Mouse (Mus musculus) heart, embryonic 16.5 days (tissue): ENCODE data around the gene Ces3a. TPM values are rescaled to one million over a fixed set of nuclear protein-coding genes. Genes with fewer than 3 reads are reported as not detected.
"Not testable (repeated sequence)": the region's sequence is repeated elsewhere in the genome, so short reads cannot be mapped to it uniquely, and the experiment has no call there.

ENCODE experiments used
- ATAC-seq: fragments of 200-750 bp; cut with Nextera tagmentation; replicated peaks from 2 replicates; pipeline ENCODE4 v1.8.0; 2017; ENCODE audit warnings: moderate number of reproducible peaks; ENCODE audit not compliant: insufficient read depth, low FRiP score; ENCODE audit errors: extremely low read depth
- H3K27ac ChIP-seq: fragments of 300-500 bp; sonication (generic); 2 replicates; pipeline ENCODE4 v1.5.1; 2014; ENCODE audit warnings: mild to moderate bottlenecking, low read length, control low read depth, moderate library complexity
- H3K27me3 ChIP-seq: fragments of 300-500 bp; sonication (generic); 2 replicates; pipeline ENCODE4 v1.6.1; 2014; ENCODE audit warnings: low read length, mixed read lengths; ENCODE audit not compliant: control insufficient read depth, insufficient read depth
- H3K36me3 ChIP-seq: fragments of 300-500 bp; sonication (generic); 2 replicates; pipeline ENCODE4 v1.6.1; 2014; ENCODE audit not compliant: control insufficient read depth, insufficient read depth
- H3K4me1 ChIP-seq: fragments of 300-500 bp; sonication (generic); 2 replicates; pipeline ENCODE4 v1.6.1; 2014; ENCODE audit warnings: low read length, mixed read lengths; ENCODE audit not compliant: control insufficient read depth, insufficient read depth
- H3K4me2 ChIP-seq: fragments of 300-500 bp; sonication (generic); 2 replicates; pipeline ENCODE4 v1.6.1; 2014; ENCODE audit warnings: low read depth, mild to moderate bottlenecking, control low read depth, low read length
- H3K4me3 ChIP-seq: fragments of 300-500 bp; sonication (generic); 2 replicates; pipeline ENCODE4 v1.5.1; 2014; ENCODE audit warnings: mild to moderate bottlenecking, control low read depth, low read length
- H3K9ac ChIP-seq: fragments of 300-500 bp; sonication (generic); 2 replicates; pipeline ENCODE4 v1.6.1; 2014; ENCODE audit warnings: low read length, control low read depth
- H3K9me3 ChIP-seq: fragments of 300-500 bp; sonication (generic); replicated peaks from 2 replicates; pipeline ENCODE4 v1.6.1; 2016; ENCODE audit warnings: low read length; ENCODE audit not compliant: control insufficient read depth
- WGBS: fragments of 180-500 bp; shearing (Covaris S2); extraction: QIAGEN DNeasy Blood & Tissue Kit; methylation state at CpG from one replicate; pipeline ENCODE4 v1.1.7; 2014; 5-methylcytosine and 5-hydroxymethylcytosine counted together
- polyA plus RNA-seq: library from polyadenylated mRNA; unstranded; fragments of >200 nt; fragmentation: Nextera tagmentation; extraction: Ambion mirVana; gene quantifications from 2 replicates; pipeline ENCODE4 v1.2.1, GENCODE M21; 2015

Ces3a gene
- polyA plus RNA-seq, 1 experiment from 2014 or later = not detected

DNA sequence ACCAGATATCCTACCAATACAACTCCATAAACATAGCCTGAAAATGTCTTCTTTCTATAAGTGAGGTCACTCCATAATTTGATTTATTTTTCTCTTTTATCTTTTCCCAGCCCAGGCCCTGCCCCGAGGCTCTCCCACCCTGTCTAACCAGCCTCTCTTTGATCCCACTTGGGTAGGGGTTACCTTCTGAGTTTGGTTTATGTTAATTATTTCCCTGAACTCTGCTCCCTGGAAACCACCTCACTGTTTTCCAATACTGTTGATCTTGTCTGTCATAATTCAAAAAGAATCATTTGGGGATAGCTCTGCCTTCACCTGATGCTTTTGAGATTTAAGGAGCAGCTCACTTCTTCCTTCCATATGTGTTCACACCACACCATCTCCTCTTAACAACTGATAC, 4.9 kb upstream of the Ces3a start:
- ATAC-seq = no peak
- Histone ChIP-seq H3K9ac (no peak overlapping the region), H3K27me3 (no peaks in the 10 kb centered on the region), H3K9me3 (no peaks in the 10 kb centered on the region), H3K36me3 (no peaks in the 10 kb centered on the region), H3K4me1 (no peaks in the 10 kb centered on the region), H3K4me3 (no peak overlapping the region), H3K27ac (no peak overlapping the region), H3K4me2 (no peak overlapping the region)
- WGBS = 47% methylated on average over 1 of the region's 1 CpGs

DNA sequence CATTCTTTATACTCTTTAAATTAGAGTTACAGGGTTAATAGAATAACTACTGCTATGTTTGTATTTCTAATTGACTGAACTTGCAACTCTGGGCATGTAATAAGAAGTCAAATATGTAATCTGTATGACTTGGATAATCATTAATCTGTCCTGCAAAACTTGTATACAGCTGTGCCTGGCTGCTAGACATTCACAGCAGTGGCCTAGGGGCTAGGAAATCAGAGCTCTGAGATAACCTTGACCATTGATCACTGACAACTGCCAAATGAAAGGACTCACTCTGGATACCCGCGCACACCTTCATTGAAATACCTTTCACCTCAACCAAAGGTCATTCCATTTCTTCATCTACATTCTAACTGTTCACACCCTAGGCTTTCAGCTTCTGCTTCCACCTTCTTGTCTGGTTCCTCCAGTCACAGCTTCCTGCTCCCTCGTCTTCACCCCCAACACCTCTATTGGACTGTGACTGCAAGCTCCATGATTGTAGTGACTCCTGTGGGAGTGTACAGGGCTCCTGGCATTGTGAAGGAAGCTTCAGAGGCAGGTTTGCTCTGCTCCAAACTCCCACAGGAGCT, 2.5 kb upstream of the Ces3a start:
- WGBS = 75% methylated on average over 3 of the region's 3 CpGs
- no peak overlapping the region for H3K4me2 ChIP-seq

DNA sequence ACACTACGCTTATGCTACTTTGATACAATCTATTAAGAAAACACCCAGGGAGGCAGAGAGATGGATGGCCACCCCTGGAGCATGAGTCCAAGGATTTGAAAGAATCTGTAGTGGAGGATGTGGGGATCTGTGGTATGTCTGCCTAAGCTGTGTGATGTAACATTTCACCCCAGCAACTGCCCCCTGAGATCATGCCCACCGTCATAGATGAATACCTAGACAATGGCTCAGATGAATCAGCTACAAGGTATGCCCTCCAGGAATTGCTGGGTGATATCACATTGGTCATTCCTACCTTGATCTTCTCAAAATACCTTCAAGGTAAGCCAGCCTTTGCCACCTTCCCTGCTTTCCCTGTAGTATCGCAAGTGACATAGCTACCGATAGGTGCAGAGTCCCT, 7.8 kb downstream of the Ces3a start:
- no peaks in the 10 kb centered on the region for H3K9me3 ChIP-seq
- no peaks in the 10 kb centered on the region for H3K4me1 ChIP-seq
- no peak overlapping the region for H3K4me2 ChIP-seq
- ATAC-seq = no peak
- 80% methylated on average over 4 of the region's 4 CpGs for WGBS
- no peaks in the 10 kb centered on the region for H3K27me3 ChIP-seq
- H3K4me3 ChIP-seq = no peak overlapping the region
- H3K9ac ChIP-seq = no peak overlapping the region
- no peaks in the 10 kb centered on the region for H3K36me3 ChIP-seq
- H3K27ac ChIP-seq = no peak overlapping the region

More for the DNA sequence above, 2.5 kb upstream of the Ces3a start:
- Histone ChIP-seq H3K4me3 (no peak overlapping the region), H3K9me3 (no peaks in the 10 kb centered on the region), H3K4me1 (no peaks in the 10 kb centered on the region), H3K36me3 (no peaks in the 10 kb centered on the region), H3K27me3 (no peaks in the 10 kb centered on the region), H3K9ac (no peak overlapping the region), H3K27ac (no peak overlapping the region)
- ATAC-seq = no peak

DNA sequence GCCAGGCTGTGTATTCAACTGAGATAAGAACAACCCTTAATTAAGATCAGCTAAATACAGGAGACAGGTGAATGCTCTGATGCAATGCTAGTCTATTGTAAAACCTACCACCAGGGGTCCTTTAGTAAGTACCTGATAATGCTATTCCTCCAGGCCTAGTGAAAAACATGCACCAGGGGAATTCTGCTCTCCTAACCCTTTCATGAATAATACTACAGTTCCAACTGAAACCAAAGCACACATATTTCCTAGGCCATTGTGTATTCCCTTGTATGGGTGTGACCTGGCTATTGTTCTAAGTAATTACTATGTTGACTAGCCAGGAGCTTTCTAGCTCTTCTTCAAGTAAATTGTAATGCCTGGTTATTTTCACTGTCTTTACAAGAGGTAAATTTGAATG, 11.7 kb downstream of the Ces3a start:
- Histone ChIP-seq H3K4me2 (no peak overlapping the region), H3K27me3 (no peaks in the 10 kb centered on the region), H3K27ac (no peak overlapping the region), H3K4me3 (no peak overlapping the region), H3K9ac (no peak overlapping the region), H3K4me1 (no peaks in the 10 kb centered on the region), H3K36me3 (no peaks in the 10 kb centered on the region), H3K9me3 (peaks cover 3% of the 10 kb centered on the region; the same call in 1 of the 2 replicates)
- ATAC-seq = no peak

DNA sequence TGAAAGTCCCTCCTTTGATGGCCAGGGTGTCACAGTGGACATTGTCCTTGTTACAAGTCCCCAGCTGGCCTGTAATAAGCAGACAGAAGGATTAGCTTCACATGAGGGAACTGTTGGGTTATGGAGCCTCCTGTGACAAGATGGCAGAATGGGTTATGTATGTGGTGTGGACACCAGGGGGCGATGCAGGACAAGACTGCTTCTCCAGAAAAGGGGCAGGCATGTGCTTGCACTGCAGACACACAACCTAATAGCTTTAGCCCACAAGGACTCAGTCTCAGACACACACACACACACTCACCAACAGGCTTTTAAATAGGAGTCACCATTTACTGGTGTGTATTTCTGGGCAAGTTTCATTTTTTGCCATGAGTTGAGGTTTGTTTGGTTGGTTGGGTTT, 18.4 kb downstream of the Ces3a start:
- peaks cover 3% of the 10 kb centered on the region; the same call in 1 of the 2 replicates for H3K9me3 ChIP-seq
- no peaks in the 10 kb centered on the region for H3K36me3 ChIP-seq
- ATAC-seq = no peak
- 4% methylated on average over 1 of the region's 1 CpGs for WGBS
- no peak overlapping the region for H3K9ac ChIP-seq
- H3K27me3 ChIP-seq = no peaks in the 10 kb centered on the region
- H3K27ac ChIP-seq = no peak overlapping the region
- no peaks in the 10 kb centered on the region for H3K4me1 ChIP-seq
- H3K4me2 ChIP-seq = no peak overlapping the region
- H3K4me3 ChIP-seq = no peak overlapping the region

DNA sequence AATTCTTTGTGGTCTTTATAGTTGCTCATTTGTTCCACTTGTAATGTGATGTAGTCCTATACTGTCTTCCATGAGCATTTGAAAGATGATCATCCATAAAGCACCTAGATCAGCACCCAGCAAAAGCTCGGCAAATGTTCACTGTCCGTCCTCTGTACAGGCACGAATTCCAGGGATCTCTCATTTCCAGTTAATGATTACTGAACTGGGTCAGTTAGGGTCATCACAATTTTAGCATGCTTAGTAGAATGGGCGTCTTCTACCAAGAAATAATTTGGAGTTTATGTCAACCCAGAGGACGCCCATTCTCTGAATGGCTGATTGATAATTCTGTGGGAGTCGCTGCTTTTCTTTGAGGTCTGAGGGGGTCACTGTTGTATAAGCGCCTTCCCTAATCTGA, 19.5 kb downstream of the Ces3a start:
- not testable (repeated sequence) for H3K36me3 ChIP-seq, ATAC-seq, H3K4me2 ChIP-seq, H3K9ac ChIP-seq, H3K27me3 ChIP-seq, H3K27ac ChIP-seq, H3K9me3 ChIP-seq, H3K4me3 ChIP-seq, H3K4me1 ChIP-seq
- 68% methylated on average over 7 of the region's 7 CpGs for WGBS

DNA sequence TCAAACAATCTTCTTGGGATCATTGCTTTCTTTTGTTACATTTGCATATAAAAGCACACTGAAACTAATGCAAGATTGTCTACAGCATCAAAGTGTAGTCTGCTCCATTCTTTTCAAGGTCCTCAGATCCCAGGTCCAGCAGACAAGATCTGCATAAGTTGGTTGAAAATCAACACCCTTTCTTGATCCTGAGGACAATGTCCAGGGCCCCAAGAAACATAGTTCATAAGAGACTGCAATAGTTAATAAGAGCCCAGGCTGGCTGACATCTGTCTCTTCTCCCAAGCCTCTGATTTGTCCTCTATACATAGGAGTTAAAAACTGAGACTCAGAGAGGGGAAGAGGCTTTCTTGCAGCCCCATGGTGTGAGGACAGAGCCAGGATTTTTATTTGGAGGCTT, 20.6 kb downstream of the Ces3a start:
- no peaks in the 10 kb centered on the region for H3K4me1 ChIP-seq
- H3K36me3 ChIP-seq = no peaks in the 10 kb centered on the region
- no peaks in the 10 kb centered on the region for H3K27me3 ChIP-seq
- H3K4me3 ChIP-seq = no peak overlapping the region
- H3K9me3 ChIP-seq = peaks cover 2% of the 10 kb centered on the region; the same call in 1 of the 2 replicates
- no peak overlapping the region for H3K9ac ChIP-seq
- no peak for ATAC-seq
- H3K27ac ChIP-seq = no peak overlapping the region
- H3K4me2 ChIP-seq = no peak overlapping the region

DNA sequence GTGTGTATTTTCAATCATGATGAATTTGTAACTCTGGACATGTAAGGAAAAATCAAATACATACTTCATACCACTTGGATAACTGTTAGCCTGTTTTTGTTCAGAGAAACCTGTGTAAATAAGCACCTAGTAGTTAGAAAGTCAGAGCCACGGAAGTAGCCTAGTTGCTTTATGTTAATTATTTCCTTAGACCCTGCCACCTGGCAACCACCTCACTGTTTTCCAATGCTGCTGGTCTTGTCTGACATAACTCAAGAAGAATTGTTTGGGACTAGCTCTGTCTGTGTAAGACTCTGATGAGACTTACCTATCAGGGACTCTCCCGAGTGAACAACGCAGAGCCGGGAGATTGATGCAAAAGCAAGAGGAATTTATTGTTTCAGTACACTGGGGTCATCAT, 28.2 kb downstream of the Ces3a start:
- no peak overlapping the region for H3K27ac ChIP-seq
- H3K27me3 ChIP-seq = no peaks in the 10 kb centered on the region
- no peak overlapping the region for H3K4me3 ChIP-seq
- H3K36me3 ChIP-seq = no peaks in the 10 kb centered on the region
- no peak overlapping the region for H3K9ac ChIP-seq
- peaks cover 6% of the 10 kb centered on the region for H3K9me3 ChIP-seq
- no peak overlapping the region for H3K4me2 ChIP-seq
- WGBS = 93% methylated on average over 4 of the region's 4 CpGs
- ATAC-seq = no peak
- no peaks in the 10 kb centered on the region for H3K4me1 ChIP-seq

DNA sequence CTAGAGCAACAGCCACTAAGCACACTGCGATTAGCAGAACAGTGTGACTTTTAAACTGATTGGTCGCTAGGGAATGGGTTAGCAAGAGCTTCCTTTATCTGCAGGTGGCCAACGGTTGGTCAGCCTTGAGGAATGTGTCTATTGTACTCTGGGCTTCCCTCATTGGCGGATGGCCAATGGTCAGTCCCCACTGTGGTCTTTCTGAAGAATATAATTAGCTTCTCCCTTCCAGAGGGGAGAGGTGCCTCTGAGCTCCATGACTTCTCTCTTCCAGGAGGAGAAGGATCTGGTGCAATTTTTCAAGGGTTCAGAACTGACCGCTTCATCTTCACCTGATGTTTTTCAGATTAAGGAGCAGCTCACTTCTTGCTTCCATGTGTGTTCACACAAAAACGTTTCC, 28.7 kb downstream of the Ces3a start:
- Histone ChIP-seq H3K9ac (no peak overlapping the region), H3K27me3 (no peaks in the 10 kb centered on the region), H3K36me3 (no peaks in the 10 kb centered on the region), H3K9me3 (peaks cover 6% of the 10 kb centered on the region), H3K4me3 (no peak overlapping the region), H3K4me2 (no peak overlapping the region), H3K4me1 (no peaks in the 10 kb centered on the region), H3K27ac (no peak overlapping the region)
- ATAC-seq = no peak
- 66% methylated on average over 6 of the region's 6 CpGs for WGBS

DNA sequence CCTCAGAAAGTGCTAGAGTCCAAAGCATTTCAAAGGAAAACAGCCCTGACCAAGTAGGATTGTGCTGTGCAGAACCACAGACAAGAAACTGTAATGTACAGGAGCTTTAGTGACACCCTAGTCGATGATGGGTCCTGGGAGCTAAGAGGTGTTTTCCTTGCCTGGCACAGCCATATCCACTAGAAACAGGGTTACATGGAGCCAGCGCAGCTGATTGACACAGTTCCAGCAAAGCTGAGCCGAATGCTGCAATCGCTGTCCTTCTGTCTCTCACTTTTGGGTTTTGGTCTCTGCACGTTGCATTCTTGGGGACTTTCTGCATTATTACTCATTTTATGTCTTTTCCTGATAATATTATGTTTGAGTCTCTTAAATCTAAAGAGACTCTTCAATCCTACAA, 30.2 kb downstream of the Ces3a start:
- Histone ChIP-seq H3K27ac (no peak overlapping the region), H3K4me3 (no peak overlapping the region)
- WGBS = 79% methylated on average over 5 of the region's 5 CpGs

More for the DNA sequence above, 30.2 kb downstream of the Ces3a start:
- H3K36me3 ChIP-seq = no peaks in the 10 kb centered on the region
- no peak for ATAC-seq
- H3K4me1 ChIP-seq = peaks cover 4% of the 10 kb centered on the region
- no peaks in the 10 kb centered on the region for H3K27me3 ChIP-seq
- no peak overlapping the region for H3K4me2 ChIP-seq
- H3K9ac ChIP-seq = no peak overlapping the region
- peaks cover 4% of the 10 kb centered on the region for H3K9me3 ChIP-seq
